Mouse (Mus musculus) lung, adult 2 months (tissue): ENCODE data around the gene Mif4gd.

Experiments used
- CTCF ChIP-seq: fragments of 200-500 bp; IDR thresholded peaks from 2 replicates; pipeline ENCODE4 v1.5.1; 2011; ENCODE audit warnings: mild to moderate bottlenecking, low read length, control low read depth; ENCODE audit not compliant: insufficient read depth
- POLR2A ChIP-seq: fragments of 200-500 bp; IDR thresholded peaks from 2 replicates; pipeline ENCODE4 v1.6.1; 2011; ENCODE audit warnings: low read depth, mild to moderate bottlenecking, control low read depth, low read length, borderline replicate concordance; ENCODE audit errors: extremely low read depth

- TF ChIP-seq CTCF (no peak), POLR2A (no peak)
Measured at GRCm38 (mm10) chr11:115584376-115585073, 28.2 kb downstream of the Mif4gd start.
